Mouse (Mus musculus) c-Kit-positive CD71-positive TER-119-positive erythroid progenitor cells, embryonic 14.5 days (primary cell): ENCODE measurements around the gene Ptpre.
"Not testable (repeated sequence)": the region's sequence is repeated elsewhere in the genome, so short reads cannot be mapped to it uniquely, and the experiment has no call there.

ENCODE experiments used
- DNase-seq: peaks from one replicate; pipeline ENCODE4 v3.0.0-alpha.2; 2013; ENCODE audit warnings: low spot score

Ptpre gene

GRCm38 (mm10) chr7:135534548-135535189 is 2.6 kb upstream of the Ptpre start:
- no peak for DNase-seq

- no peak for DNase-seq
Observed at GRCm38 (mm10) chr7:135535908-135536307, 1.4 kb upstream of the Ptpre start.

DNA sequence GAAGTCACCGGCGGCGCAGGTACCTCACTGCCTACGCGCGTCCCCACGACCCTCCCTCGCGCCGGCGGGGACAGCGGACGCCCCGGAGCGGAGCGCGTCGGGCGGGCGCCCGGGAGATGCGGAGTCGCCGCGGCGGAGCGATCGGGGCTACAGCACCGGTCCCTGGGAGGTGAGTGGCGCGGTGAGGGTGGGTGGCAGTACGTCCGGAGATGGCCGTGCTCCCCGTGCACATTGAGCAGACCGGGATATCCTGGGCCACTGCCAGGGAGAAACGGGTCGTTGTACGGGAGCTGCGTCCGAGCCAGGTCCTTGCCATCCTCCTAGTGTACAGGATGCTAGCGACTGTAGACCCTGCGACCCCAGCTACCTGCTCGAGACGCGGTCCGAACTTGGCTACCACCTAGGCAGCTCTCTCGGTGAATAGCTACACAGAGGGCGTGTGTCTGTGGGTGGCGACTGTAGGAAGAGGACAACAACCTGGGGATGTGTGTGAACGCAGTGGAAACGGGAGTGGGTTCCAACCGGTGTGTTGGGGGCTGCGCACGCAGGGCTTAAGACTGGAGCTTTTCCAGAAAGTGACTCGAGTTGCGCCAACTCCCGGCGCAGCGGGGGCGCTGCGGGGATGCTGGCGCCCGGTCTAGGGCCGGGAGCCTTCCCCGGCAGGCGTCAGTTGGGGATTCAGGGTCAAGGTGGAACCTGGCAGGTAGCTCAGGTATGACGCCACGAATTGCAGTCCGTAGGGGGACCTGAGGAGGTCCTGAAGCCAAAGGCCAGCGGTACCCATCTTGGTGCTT is 864 bp downstream of the Ptpre start:
- DNase-seq, result no peak

GRCm38 (mm10) chr7:135539429-135539828 is 2.1 kb downstream of the Ptpre start:
- no peak for DNase-seq

- no peak for DNase-seq
Observed at GRCm38 (mm10) chr7:135542235-135542634, 5.0 kb downstream of the Ptpre start.

- no peak for DNase-seq
Observed at GRCm38 (mm10) chr7:135543033-135543432, 5.8 kb downstream of the Ptpre start.

GRCm38 (mm10) chr7:135544321-135544720 is 7.0 kb downstream of the Ptpre start:
- DNase-seq, result no peak

GRCm38 (mm10) chr7:135545957-135546356 is 8.7 kb downstream of the Ptpre start:
- DNase-seq, result no peak

- DNase-seq, result no peak
Observed at GRCm38 (mm10) chr7:135546530-135546929, 9.2 kb downstream of the Ptpre start.

GRCm38 (mm10) chr7:135548434-135548833 is 11.2 kb downstream of the Ptpre start:
- DNase-seq, result no peak

DNA sequence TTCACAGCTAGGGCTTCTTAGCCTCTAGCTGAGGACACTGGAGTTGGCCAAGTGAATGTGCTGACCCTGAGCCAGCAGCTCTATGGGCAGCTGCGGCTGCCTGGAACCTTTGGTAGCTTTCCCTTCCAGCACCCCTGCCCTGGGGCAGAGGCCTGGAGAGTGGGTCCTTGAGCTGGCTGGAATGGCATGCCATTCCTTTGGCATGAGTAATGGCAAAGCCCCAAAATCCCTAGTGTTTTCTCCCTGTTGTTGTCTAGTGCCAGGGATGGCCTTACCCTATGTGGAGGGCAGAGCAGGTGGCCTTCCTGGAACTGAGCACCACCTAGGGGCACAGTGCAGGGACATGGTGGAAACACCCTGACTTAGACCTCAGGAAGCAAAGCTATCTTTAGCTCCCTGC is 14.3 kb downstream of the Ptpre start:
- no peak for DNase-seq

DNA sequence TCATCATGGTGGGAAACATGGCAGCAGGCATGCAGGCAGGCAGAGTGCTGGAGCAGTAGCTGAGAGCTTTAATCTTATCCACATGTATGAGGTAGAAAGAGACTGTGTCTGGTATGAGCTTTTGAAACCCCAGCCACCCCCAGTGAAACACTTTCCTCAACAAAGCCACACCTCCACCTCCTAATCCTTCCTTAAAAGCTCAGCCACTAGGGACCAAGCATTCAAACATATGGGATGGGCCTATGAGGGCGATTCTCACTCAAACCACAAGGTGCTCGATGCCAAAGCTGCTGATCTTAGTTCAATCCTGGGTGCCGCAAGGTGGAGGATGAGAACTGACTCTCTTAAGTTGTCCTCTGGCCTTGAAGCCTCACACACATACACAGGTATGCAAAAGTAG is 16.3 kb downstream of the Ptpre start:
- DNase-seq, result no peak

- DNase-seq, result no peak
Observed at GRCm38 (mm10) chr7:135556663-135557402, 19.6 kb downstream of the Ptpre start.

DNA sequence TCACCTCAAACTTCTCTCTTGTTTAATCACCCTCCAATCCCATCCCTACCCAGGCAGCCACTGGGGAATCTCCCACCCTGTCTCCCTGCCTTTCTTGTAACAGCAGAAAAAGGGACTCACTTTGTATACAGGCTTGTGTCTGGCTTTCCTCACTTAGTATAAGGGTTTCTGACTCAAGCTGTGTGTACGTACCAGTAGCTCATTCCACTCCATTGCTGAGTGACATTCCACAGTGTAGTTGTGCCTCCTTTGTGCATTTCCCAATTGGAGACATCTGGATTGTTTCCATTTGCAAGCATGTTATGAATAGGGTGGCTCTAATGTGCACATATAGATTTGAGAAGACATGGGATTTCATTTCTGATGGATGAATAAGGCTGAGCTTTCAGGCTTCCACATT is 23.0 kb downstream of the Ptpre start:
- no peak for DNase-seq

DNA sequence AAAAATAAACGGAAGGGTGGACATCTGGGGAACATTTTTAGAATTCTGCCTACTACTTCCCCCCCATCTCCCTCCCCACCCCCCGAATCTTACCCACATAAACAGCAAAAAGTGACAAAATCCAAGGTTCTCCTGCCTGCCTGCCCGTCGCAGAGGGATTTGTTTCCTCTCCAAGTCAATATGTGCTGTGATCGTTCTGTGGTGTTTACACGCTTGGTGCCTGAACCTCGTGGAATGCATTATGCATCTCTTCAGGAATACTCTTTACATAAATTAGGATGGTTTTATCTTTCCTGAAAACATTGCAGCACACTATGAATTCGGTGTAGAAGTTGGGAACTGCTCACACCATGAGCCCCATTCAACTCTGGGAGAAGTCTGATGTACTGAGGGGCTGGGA is 26.7 kb downstream of the Ptpre start:
- no peak for DNase-seq

- DNase-seq, result no peak
Observed at GRCm38 (mm10) chr7:135566013-135566412, 28.7 kb downstream of the Ptpre start.

GRCm38 (mm10) chr7:135567582-135567981 is 30.3 kb downstream of the Ptpre start:
- no peak for DNase-seq

DNA sequence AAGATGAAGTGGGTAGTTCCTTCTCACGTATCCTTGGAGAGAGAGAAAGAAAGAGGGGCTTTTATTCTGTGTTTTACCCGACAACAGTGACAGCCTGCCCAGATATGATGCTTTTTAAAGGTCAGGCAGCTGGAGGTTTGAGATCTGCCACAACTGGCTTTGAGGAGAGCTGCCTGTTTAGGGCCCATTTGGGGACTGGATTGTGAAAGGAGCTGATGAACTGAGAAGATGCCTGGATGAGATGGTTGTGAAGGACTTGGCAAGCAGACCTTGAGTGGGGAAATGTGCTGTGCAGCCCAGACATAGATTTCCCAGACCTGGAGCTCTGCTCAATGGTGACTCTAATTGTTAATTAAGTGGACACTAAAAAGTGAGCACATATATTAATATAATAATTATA is 31.3 kb downstream of the Ptpre start:
- DNase-seq, result no peak

- DNase-seq, result no peak
Observed at GRCm38 (mm10) chr7:135571392-135571791, 34.1 kb downstream of the Ptpre start.

DNA sequence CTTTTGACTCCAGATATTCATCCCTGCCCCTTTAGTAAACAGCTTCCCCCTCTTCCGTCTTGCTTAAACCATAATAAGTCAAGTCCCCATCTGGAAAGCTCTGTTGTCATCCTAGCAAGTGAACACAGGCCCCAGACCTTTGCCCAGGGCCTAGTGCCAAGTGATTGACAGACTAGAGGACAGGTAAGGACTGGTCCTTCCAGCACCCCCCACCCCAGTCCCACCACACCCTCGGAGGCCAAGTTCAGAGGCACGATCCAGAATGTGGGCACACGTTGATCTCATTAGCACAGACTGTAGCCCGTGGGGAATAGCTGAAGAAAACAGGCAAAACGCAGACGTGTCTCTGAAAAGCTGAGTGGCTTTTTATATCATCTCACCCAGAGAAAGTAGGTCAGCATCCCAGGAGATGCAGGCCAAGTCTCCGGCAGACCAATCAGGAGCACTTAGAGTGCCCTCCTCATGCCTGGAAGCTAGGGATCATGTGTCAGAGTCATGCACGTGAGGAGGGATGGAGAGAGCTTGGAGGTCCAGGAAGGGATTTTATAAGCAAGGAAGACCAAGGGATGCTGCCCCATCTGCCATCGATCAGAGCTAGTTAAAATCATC is 34.8 kb downstream of the Ptpre start:
- no peak for DNase-seq

- not testable (repeated sequence) for DNase-seq
Observed at GRCm38 (mm10) chr7:135575319-135576069, 38.2 kb downstream of the Ptpre start.

GRCm38 (mm10) chr7:135576329-135576728 is 39.0 kb downstream of the Ptpre start:
- DNase-seq, result no peak
